Mouse (Mus musculus) stomach, postnatal 0 days (tissue): ENCODE measurements at regions not wholly inside any gene's neighbourhood (a gene's known extent, or its start where the extent isn't known, plus 50 kb on each side); places are given as distances from the start of the nearest gene placed in this dataset.

ENCODE experiments used
- ATAC-seq: fragments of 200-750 bp; cut with Nextera tagmentation; 2 replicates; pipeline ENCODE4 v1.8.0; 2017; ENCODE audit not compliant: low FRiP score, low TSS enrichment
- DNase-seq: peaks from one replicate; pipeline ENCODE4 v3.0.0-alpha.2; 2016; ENCODE audit warnings: low spot score
- H3K27ac ChIP-seq: fragments of 300-500 bp; sonication (generic); replicated peaks from 2 replicates; pipeline ENCODE4 v1.5.1; 2014; ENCODE audit warnings: mild to moderate bottlenecking, control low read depth
- H3K27me3 ChIP-seq: fragments of 300-500 bp; sonication (generic); 2 replicates; pipeline ENCODE4 v1.6.1; 2014; ENCODE audit warnings: low read length; ENCODE audit not compliant: control insufficient read depth, insufficient read depth
- H3K36me3 ChIP-seq: fragments of 300-500 bp; sonication (generic); 2 replicates; pipeline ENCODE4 v1.6.1; 2014; ENCODE audit warnings: low read length, mixed read lengths; ENCODE audit not compliant: control insufficient read depth, insufficient read depth
- H3K4me1 ChIP-seq: fragments of 300-500 bp; sonication (generic); replicated peaks from 2 replicates; pipeline ENCODE4 v1.6.1; 2014; ENCODE audit warnings: antibody characterized with exemption; ENCODE audit not compliant: control insufficient read depth, insufficient read depth
- H3K4me2 ChIP-seq: fragments of 300-500 bp; sonication (generic); replicated peaks from 2 replicates; pipeline ENCODE4 v1.6.1; 2014; ENCODE audit warnings: low read depth, mild to moderate bottlenecking, control low read depth, moderate library complexity
- H3K4me3 ChIP-seq: fragments of 300-500 bp; sonication (generic); 2 replicates; pipeline ENCODE4 v1.5.1; 2014; ENCODE audit warnings: low read depth, low read length, control low read depth
- H3K9ac ChIP-seq: fragments of 300-500 bp; sonication (generic); 2 replicates; pipeline ENCODE4 v1.6.1; 2014; ENCODE audit warnings: mild to moderate bottlenecking, low read length, control low read depth, mixed read lengths
- H3K9me3 ChIP-seq: fragments of 300-500 bp; sonication (generic); 2 replicates; pipeline ENCODE4 v1.6.1; 2016; ENCODE audit warnings: low read length; ENCODE audit not compliant: control insufficient read depth
- CTCF ChIP-seq: IDR thresholded peaks from 2 replicates; pipeline ENCODE4 v1.5.1; 2016; ENCODE audit warnings: antibody characterized with exemption, low read depth, mild to moderate bottlenecking, moderate library complexity
- EP300 ChIP-seq: optimal IDR thresholded peaks from 2 replicates; pipeline ENCODE3; 2016; ENCODE audit warnings: antibody characterized with exemption
- WGBS: fragments of 180-500 bp; shearing (Covaris S2); extraction: QIAGEN DNeasy Blood & Tissue Kit; methylation state at CpG from one replicate; pipeline ENCODE4 v1.1.7; 2014; 5-methylcytosine and 5-hydroxymethylcytosine counted together

DNA sequence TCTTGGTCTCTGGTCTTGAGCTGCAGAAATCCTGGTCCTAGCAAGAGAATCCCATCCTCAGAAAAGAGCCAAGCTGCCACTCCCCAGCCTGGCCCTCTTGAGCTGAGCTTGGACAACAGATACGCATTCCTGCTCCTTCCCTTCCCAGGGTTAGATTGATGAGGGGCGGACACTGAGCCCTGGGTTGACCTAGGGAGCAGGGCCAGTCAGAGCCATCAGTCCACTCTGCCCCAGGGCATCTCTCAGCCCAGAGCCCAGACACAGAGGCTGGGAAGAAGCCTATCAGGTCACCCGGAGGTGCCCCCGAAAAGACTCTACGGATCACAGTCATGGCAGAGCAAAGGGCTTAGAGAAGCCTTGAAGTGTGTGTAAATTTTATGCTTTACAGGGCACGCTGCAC lies 95.2 kb downstream of the Tfap2a start:
- H3K4me2 ChIP-seq: no peak overlapping the region
- TF ChIP-seq CTCF (no peak), EP300 (no peak)
- no peaks in the 10 kb centered on the region for H3K4me1 ChIP-seq
- 53% methylated on average over 6 of the region's 6 CpGs for WGBS
- ATAC-seq (no peak), DNase-seq (no peak)
- no peak overlapping the region for H3K4me3 ChIP-seq
- no peaks in the 10 kb centered on the region for H3K36me3 ChIP-seq
- H3K27ac ChIP-seq: no peak overlapping the region
- no peaks in the 10 kb centered on the region for H3K27me3 ChIP-seq
- no peaks in the 10 kb centered on the region for H3K9me3 ChIP-seq
- H3K9ac ChIP-seq: no peak overlapping the region

DNA sequence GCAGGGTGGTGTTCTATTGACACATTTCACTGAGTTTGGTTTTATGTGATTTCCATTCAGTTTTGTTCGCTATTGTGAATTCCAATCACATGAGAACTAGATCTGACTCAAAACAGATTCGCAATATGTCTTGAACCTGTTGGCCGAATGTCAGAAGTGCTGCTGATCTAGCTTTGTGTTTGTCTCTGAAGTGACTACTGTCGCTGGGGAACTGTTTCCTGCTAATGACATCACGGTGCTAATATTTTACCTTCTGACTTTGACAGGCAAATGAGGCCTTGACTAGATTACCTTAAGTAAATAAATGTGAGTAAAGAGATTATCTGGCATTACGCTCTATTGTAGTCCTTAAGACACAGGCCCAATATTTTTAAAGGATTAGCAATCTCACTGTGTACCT lies 100.9 kb downstream of the Tfap2a start:
- Histone ChIP-seq H3K9ac (no peak overlapping the region), H3K27ac (no peak overlapping the region), H3K36me3 (no peaks in the 10 kb centered on the region), H3K9me3 (no peaks in the 10 kb centered on the region), H3K4me2 (no peak overlapping the region), H3K27me3 (no peaks in the 10 kb centered on the region), H3K4me1 (no peaks in the 10 kb centered on the region), H3K4me3 (no peak overlapping the region)
- WGBS: 56% methylated on average over 6 of the region's 6 CpGs
- no peak for DNase-seq
- TF ChIP-seq EP300 (no peak), CTCF (no peak)
- ATAC-seq: peak; percentile 56; the same call in 1 of the 2 replicates

GRCm38 (mm10) chr13:40617881-40618280 lies 120.3 kb downstream of the Tfap2a start:
- WGBS: 97% methylated on average over 20 of the region's 20 CpGs
- no peak overlapping the region for H3K4me3 ChIP-seq
- TF ChIP-seq EP300: no peak
- no peak for TF ChIP-seq CTCF
- no peaks in the 10 kb centered on the region for H3K36me3 ChIP-seq
- no peak overlapping the region for H3K27ac ChIP-seq
- DNase-seq (no peak), ATAC-seq (no peak)
- H3K4me1 ChIP-seq: no peaks in the 10 kb centered on the region
- no peaks in the 10 kb centered on the region for H3K27me3 ChIP-seq
- no peaks in the 10 kb centered on the region for H3K9me3 ChIP-seq
- H3K4me2 ChIP-seq: no peak overlapping the region
- H3K9ac ChIP-seq: no peak overlapping the region

DNA sequence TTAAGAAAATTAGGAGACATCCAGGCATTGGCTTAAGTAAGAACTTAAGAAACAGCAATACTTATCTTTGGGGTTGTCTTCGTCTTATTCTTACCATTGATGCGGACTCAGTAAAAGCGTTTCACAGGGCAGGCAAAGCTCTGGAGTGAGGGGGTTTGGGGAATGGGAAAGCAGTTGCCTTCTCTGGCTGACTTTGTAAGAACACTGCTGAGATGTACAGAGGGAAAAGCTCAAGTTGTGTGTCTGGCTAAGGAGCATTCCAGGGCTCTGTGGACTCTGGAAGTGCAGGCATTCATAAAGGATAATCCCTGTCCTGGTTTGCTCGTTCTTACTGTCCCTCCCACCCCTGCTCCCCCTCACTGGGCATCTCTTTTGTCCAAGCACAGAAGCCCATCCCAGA lies 129.7 kb downstream of the Tfap2a start:
- 79% methylated on average over 4 of the region's 4 CpGs for WGBS
- no peaks in the 10 kb centered on the region for H3K27me3 ChIP-seq

DNA sequence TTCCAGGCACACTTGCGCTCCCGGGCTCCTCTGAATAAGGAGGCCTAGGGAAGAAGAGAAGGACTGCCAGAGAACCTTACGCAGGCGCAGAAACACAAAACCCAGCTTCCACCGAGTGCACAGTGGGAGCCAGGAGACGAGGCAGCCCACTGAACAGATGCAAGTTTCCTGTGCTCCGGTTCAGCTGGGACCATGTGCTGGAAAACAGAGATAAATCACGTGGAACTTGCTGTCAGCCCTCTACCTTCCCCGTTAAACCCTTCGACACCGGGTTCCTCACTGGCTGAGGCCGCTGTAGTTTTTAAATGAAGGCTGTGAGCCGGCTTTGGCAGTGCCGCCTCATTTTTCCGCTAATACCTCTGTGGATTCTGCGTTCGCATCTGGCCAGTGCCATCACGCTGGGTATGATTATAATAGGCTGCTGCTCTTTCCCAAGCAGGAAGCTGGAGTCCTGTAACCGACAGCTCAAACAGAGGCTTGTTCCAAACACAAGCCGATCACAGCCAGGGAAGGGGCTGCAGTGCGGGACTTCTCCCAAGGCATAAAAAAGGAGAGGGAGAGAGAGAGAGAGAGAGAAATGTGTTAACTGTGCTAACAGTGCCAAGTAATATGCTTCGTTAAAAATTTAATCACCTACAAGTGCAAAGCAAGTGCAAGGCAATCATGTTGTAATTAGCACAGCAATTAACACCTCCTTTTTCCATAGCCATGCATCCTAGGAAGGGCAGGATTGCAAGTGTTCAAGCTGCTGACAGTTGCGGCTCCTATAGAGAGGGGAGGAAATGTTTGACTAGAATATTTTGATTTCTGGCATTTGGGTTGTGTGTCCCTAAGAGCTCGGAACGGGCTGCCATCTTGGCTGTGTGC lies 131.5 kb downstream of the Tfap2a start:
- H3K4me2 ChIP-seq: peak overlapping the region; percentile 44
- H3K27me3 ChIP-seq: no peaks in the 10 kb centered on the region
- TF ChIP-seq EP300 (no peak), CTCF (no peak)
- H3K9me3 ChIP-seq: no peaks in the 10 kb centered on the region
- H3K4me1 ChIP-seq: no peaks in the 10 kb centered on the region
- no peaks in the 10 kb centered on the region for H3K36me3 ChIP-seq
- H3K9ac ChIP-seq: peak overlapping the region; percentile 47
- no peak overlapping the region for H3K27ac ChIP-seq
- peak overlapping the region; percentile 13 for H3K4me3 ChIP-seq
- ATAC-seq: no peak
- DNase-seq: peak; percentile 13
- 33% methylated on average over 25 of the region's 25 CpGs for WGBS

More for the DNA sequence above, 129.7 kb downstream of the Tfap2a start:
- DNase-seq (no peak), ATAC-seq (no peak)
- TF ChIP-seq EP300 (no peak), CTCF (no peak)
- Histone ChIP-seq H3K4me1 (no peaks in the 10 kb centered on the region), H3K4me3 (no peak overlapping the region), H3K9me3 (no peaks in the 10 kb centered on the region), H3K27ac (no peak overlapping the region), H3K9ac (no peak overlapping the region), H3K36me3 (no peaks in the 10 kb centered on the region), H3K4me2 (no peak overlapping the region)

DNA sequence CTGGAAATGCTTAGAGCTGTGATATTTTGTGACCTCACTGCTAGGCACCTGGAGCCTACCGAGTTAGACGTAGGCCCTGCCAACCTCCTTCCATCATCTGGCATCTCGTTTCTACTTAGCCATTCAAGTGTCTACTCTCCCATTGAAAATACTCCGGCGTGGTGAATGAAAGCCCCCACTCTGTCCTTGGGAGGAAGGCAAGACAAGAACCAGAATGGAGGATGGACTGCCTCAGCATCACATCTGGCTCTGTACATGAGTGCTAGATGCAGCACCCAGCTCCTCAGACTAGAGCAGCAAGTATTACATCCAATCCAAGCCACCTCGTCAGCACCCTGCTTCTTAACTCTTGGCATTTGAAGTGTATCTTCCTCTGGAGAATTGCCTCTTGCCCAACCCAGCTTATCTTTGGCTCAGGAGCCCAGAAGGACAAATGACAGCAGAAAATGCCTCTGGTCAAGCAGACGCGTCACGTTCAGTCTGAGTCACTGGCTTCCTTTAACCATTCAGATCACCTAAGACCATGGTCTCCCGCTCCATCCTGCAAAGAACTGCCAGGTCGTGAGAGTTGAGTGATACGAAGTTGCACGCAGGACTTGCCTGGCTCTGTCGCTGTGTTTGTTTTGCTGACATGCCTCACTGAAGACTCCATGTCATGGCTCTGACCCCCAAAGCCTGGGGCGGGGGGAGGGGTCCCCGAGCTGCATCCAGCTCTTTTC lies 132.3 kb downstream of the Tfap2a start:
- 0 out of 2 replicates have a peak overlapping the region, but pooled peaks have one; percentile 13 for H3K4me3 ChIP-seq
- no peaks in the 10 kb centered on the region for H3K4me1 ChIP-seq
- H3K9ac ChIP-seq: peak overlapping the region; percentile 47
- H3K27ac ChIP-seq: no peak overlapping the region
- no peaks in the 10 kb centered on the region for H3K9me3 ChIP-seq
- H3K27me3 ChIP-seq: no peaks in the 10 kb centered on the region
- no peak for ATAC-seq
- WGBS: 54% methylated on average over 16 of the region's 16 CpGs
- no peak for TF ChIP-seq CTCF
- no peak for TF ChIP-seq EP300
- no peak for DNase-seq
- H3K36me3 ChIP-seq: no peaks in the 10 kb centered on the region
- peak overlapping the region; percentile 44 for H3K4me2 ChIP-seq
